Mouse (Mus musculus) C2C12 (cell line): ENCODE results near the gene Cep57l1. TPM values are rescaled to one million over a fixed set of nuclear protein-coding genes. Genes with fewer than 3 reads are reported as not detected.

ENCODE experiments used
- H3K27me3 ChIP-seq: one replicate; pipeline ENCODE4 v1.6.1; 2011; ENCODE audit not compliant: control insufficient read depth, insufficient read depth, insufficient read length
- H3K36me3 ChIP-seq: one replicate; pipeline ENCODE4 v1.6.1; 2011; ENCODE audit not compliant: control insufficient read depth, insufficient read depth
- H3K4me3 ChIP-seq: one replicate; pipeline ENCODE4 v1.5.1; 2011; ENCODE audit warnings: mild to moderate bottlenecking, control low read depth; ENCODE audit not compliant: poor library complexity, insufficient read depth, severe bottlenecking
- H3K79me2 ChIP-seq: one replicate; pipeline ENCODE4 v1.6.1; 2011; ENCODE audit not compliant: control insufficient read depth, insufficient read depth
- H3K79me3 ChIP-seq: one replicate; pipeline ENCODE4 v1.6.1; 2011; ENCODE audit warnings: low read depth, control low read depth
- H3ac ChIP-seq: one replicate; pipeline ENCODE3; 2011; ENCODE audit warnings: low read depth; ENCODE audit not compliant: control insufficient read depth, insufficient read length
- CEBPB ChIP-seq: IDR thresholded peaks from one replicate; pipeline ENCODE4 v1.6.1; 2011; ENCODE audit warnings: low read depth, mild to moderate bottlenecking, control low read depth, moderate library complexity
- CTCF ChIP-seq: IDR thresholded peaks from one replicate; pipeline ENCODE4 v1.5.1; 2011; ENCODE audit not compliant: control insufficient read depth, insufficient read depth, insufficient read length
- FOSL1 ChIP-seq: IDR thresholded peaks from one replicate; pipeline ENCODE4 v1.8.0; 2011; ENCODE audit warnings: mild to moderate bottlenecking, low read length; ENCODE audit not compliant: poor library complexity, insufficient read depth, severe bottlenecking
- MAX ChIP-seq: IDR thresholded peaks from one replicate; pipeline ENCODE4 v1.6.1; 2011; ENCODE audit warnings: mild to moderate bottlenecking, control low read depth
- MYOD1 ChIP-seq: IDR thresholded peaks from one replicate; pipeline ENCODE4 v1.6.1; 2011; ENCODE audit warnings: low read depth; ENCODE audit not compliant: control insufficient read depth, insufficient read length
- MYOG ChIP-seq: IDR thresholded peaks from one replicate; pipeline ENCODE4 v1.6.1; 2011; ENCODE audit not compliant: control insufficient read depth, insufficient read length; ENCODE audit errors: extremely low read depth
- USF1 ChIP-seq: IDR thresholded peaks from one replicate; pipeline ENCODE4 v1.6.1; 2011; ENCODE audit warnings: low read depth, mild to moderate bottlenecking, control low read depth, moderate library complexity
- polyA plus RNA-seq: library from polyadenylated mRNA; unstranded; fragments of >200 nt; fragmentation: generic; extraction: Trizol; gene quantifications from one replicate; pipeline ENCODE4 v1.2.1, GENCODE M21; 2012; ENCODE audit warnings: missing spikeins

Gene Cep57l1
- polyA plus RNA-seq, 1 experiment = 4.6 TPM

- no peak overlapping the region for H3K4me3 ChIP-seq
- no peaks in the 10 kb centered on the region for H3K79me2 ChIP-seq
- H3K36me3 ChIP-seq = no peaks in the 10 kb centered on the region
- no peaks in the 10 kb centered on the region for H3K79me3 ChIP-seq
- H3K27me3 ChIP-seq = no peaks in the 10 kb centered on the region
- TF ChIP-seq CEBPB (no peak), MYOD1 (no peak), MAX (no peak), CTCF (no peak), MYOG (no peak), USF1 (no peak), FOSL1 (no peak)
- H3ac ChIP-seq = no peak overlapping the region
These were observed 98.2 kb downstream of the Cep57l1 start for GRCm38 (mm10) chr10:41711467-41711866.

GRCm38 (mm10) chr10:41710773-41711172, 98.9 kb downstream of the Cep57l1 start:
- Histone ChIP-seq H3K36me3 (no peaks in the 10 kb centered on the region), H3K79me3 (no peaks in the 10 kb centered on the region), H3ac (no peak overlapping the region), H3K79me2 (no peaks in the 10 kb centered on the region), H3K4me3 (no peak overlapping the region), H3K27me3 (no peaks in the 10 kb centered on the region)
- TF ChIP-seq CEBPB (no peak), USF1 (no peak), FOSL1 (no peak), MAX (no peak), MYOG (no peak), MYOD1 (no peak), CTCF (no peak)

- Histone ChIP-seq H3K27me3 (no peaks in the 10 kb centered on the region), H3K79me2 (no peaks in the 10 kb centered on the region), H3K36me3 (no peaks in the 10 kb centered on the region), H3ac (no peak overlapping the region), H3K79me3 (no peaks in the 10 kb centered on the region), H3K4me3 (no peak overlapping the region)
- no peak for TF ChIP-seq MYOD1
- no peak for TF ChIP-seq USF1
These were observed 100.3 kb downstream of the Cep57l1 start for GRCm38 (mm10) chr10:41709341-41709740.

- no peaks in the 10 kb centered on the region for H3K79me2 ChIP-seq
- no peak overlapping the region for H3ac ChIP-seq
- peaks cover 14% of the 10 kb centered on the region for H3K27me3 ChIP-seq
- H3K4me3 ChIP-seq = no peak overlapping the region
- no peaks in the 10 kb centered on the region for H3K79me3 ChIP-seq
- H3K36me3 ChIP-seq = no peaks in the 10 kb centered on the region
- TF ChIP-seq CEBPB = no peak
- TF ChIP-seq MYOD1 = no peak
- no peak for TF ChIP-seq MAX
- TF ChIP-seq FOSL1 = no peak
- TF ChIP-seq USF1 = no peak
- TF ChIP-seq CTCF = no peak
- TF ChIP-seq MYOG = no peak
These were observed 110.0 kb downstream of the Cep57l1 start for GRCm38 (mm10) chr10:41699669-41700068.

GRCm38 (mm10) chr10:41697040-41697439, 112.6 kb downstream of the Cep57l1 start:
- Histone ChIP-seq H3K79me2 (no peaks in the 10 kb centered on the region), H3ac (no peak overlapping the region), H3K4me3 (no peak overlapping the region), H3K36me3 (no peaks in the 10 kb centered on the region), H3K79me3 (no peaks in the 10 kb centered on the region), H3K27me3 (peaks cover 29% of the 10 kb centered on the region)
- no peak for TF ChIP-seq MAX
- no peak for TF ChIP-seq MYOG
- TF ChIP-seq FOSL1 = no peak
- no peak for TF ChIP-seq CTCF
- no peak for TF ChIP-seq MYOD1
- TF ChIP-seq USF1 = no peak
- TF ChIP-seq CEBPB = no peak

GRCm38 (mm10) chr10:41690978-41691377, 118.7 kb downstream of the Cep57l1 start:
- Histone ChIP-seq H3K4me3 (no peak overlapping the region), H3ac (no peak overlapping the region), H3K79me3 (no peaks in the 10 kb centered on the region), H3K79me2 (no peaks in the 10 kb centered on the region), H3K36me3 (no peaks in the 10 kb centered on the region), H3K27me3 (peaks cover 26% of the 10 kb centered on the region)
- TF ChIP-seq MAX (no peak), CEBPB (no peak)
